ENCODE assay signal across 8 mouse cellular contexts in genomic region chr8:126666327-126667085, GRCm38 (mm10).
A peak's percentile ranks its signal among the peaks of the same experiment; 100 is the strongest.
DNase-seq lines count a peak whose midpoint lies in the region; ATAC-seq and TF ChIP-seq lines count a peak whose summit lies in the region.

No protein-coding gene starts in this region.

- in situ Hi-C loops in Patski (cut with MboI; ENCODE audit: low pct_unique_long_range_greater_than_20kb): loop anchor here (5.0 kb wide), 2 partner anchors 181 to 256 kb away; no protein-coding TSS in a partner anchor

- CTCF ChIA-PET in Patski (lab: Charles Lee): interaction anchor here (1.0 to 1.7 kb wide), 7 partner anchors 19 to 183 kb away, joined by 3 to 7 read pairs (median 4); no protein-coding TSS in a partner anchor

- peak; percentile 100 for DNase-seq in Patski (ENCODE audit: low read depth, low spot score)
- peak; percentile 100 for DNase-seq in cerebellum, postnatal 25 days
- DNase-seq in frontal cortex, postnatal 25 days (ENCODE audit: low spot score in 2 of 2): peak; percentile 100
- peak; percentile 100 for DNase-seq in hindbrain, embryonic 14.5 days (ENCODE audit: low spot score)
- DNase-seq in layer of hippocampus, postnatal 36 days: peak; percentile 98 to 99
- peak; percentile 100 for DNase-seq in lung, postnatal 36 days
- peak; percentile 100 for DNase-seq in retina, postnatal 1 day
- peak; percentile 95 to 97 for DNase-seq in urinary bladder, adult 18-20 months (ENCODE audit: low spot score in 2 of 2)

- H3K36me3 ChIP-seq in hindbrain, embryonic 14.5 days (replicated peaks; ENCODE audit: control insufficient read depth, insufficient read depth): no peaks in the 10 kb centered on the region

- under 1% methylated on average over 15 of the region's 15 CpGs for WGBS in hindbrain, embryonic 14.5 days

- peak overlapping the region; percentile 98 for H3K27ac ChIP-seq in hindbrain, embryonic 14.5 days

- TF ChIP-seq CTCF in Patski (IDR thresholded peaks at IDR 0.05): no peak

- H3K27me3 ChIP-seq in Patski: no peaks in the 10 kb centered on the region
- H3K27me3 ChIP-seq in hindbrain, embryonic 14.5 days (ENCODE audit: control insufficient read depth, insufficient read depth, low read length): no peaks in the 10 kb centered on the region

- peak overlapping the region; percentile 42 for H3K4me2 ChIP-seq in hindbrain, embryonic 14.5 days (replicated peaks)

- ATAC-seq in Patski: peak; percentile 54
- ATAC-seq in hindbrain, embryonic 14.5 days (ENCODE audit: low FRiP score): peak; percentile 86

- peak overlapping the region; percentile 52 for H3K9ac ChIP-seq in hindbrain, embryonic 14.5 days

- no peaks in the 10 kb centered on the region for H3K9me3 ChIP-seq in hindbrain, embryonic 14.5 days (ENCODE audit: control insufficient read depth, low read length)

- no peak overlapping the region for H3K4me3 ChIP-seq in hindbrain, embryonic 14.5 days (replicated peaks; ENCODE audit: low read length)

- POLR2A ChIA-PET in Patski (lab: Charles Lee): interaction anchor here (0.6 to 3.4 kb wide), 13 partner anchors 21 to 253 kb away, joined by 3 to 38 read pairs (median 3); partner anchors contain the start of gene Irf2bp2

- H3K4me1 ChIP-seq in hindbrain, embryonic 14.5 days (replicated peaks; ENCODE audit: control insufficient read depth, insufficient read depth, low read length): peaks cover 69% of the 10 kb centered on the region
